Mouse (Mus musculus): ENCODE measurements around the gene Stx11. TPM values are rescaled to one million over a fixed set of nuclear protein-coding genes. Genes with fewer than 3 reads are reported as not detected.
A peak's percentile ranks its signal among the peaks of the same experiment; 100 is the strongest.

The Stx11 gene
- polyA plus RNA-seq, 1 experiment from 2014 or later, result 3.1 TPM

- Histone ChIP-seq H3K4me2 (no peak overlapping the region), H3K9me3 (replicated peaks) (no peaks in the 10 kb centered on the region), H3K4me1 (no peaks in the 10 kb centered on the region), H3K9ac (replicated peaks) (no peak overlapping the region), H3K4me3 (replicated peaks) (no peak overlapping the region), H3K36me3 (no peaks in the 10 kb centered on the region), H3K27ac (replicated peaks) (no peak overlapping the region), H3K27me3 (replicated peaks) (no peaks in the 10 kb centered on the region)
- WGBS, result 82% methylated on average over 2 of the region's 3 CpGs
- ATAC-seq (ENCODE audit: low FRiP score), result no peak
Observed at GRCm38 (mm10) chr10:12983516-12983915, 19.4 kb upstream of the Stx11 start.

DNA sequence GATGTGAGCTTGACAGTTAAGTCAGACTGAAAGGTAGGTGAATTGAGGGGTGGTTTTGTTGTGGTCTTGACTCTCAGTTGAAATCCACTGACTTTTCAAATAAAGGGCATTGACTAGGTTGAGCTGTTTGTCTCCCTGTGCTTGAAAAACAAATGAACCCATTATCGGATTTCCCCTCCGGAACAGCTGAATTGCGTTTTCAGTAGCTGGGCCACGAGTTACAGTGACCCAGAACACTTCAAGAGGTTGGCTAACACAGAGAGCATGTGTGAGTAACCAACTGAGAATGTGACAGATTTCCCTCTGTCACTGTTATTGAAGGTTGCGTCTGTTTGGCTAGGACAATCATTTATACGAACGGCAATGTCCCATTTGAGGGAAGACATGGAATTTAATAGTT lies 17.0 kb upstream of the Stx11 start:
- H3K27me3 ChIP-seq (replicated peaks), result no peaks in the 10 kb centered on the region
- no peak overlapping the region for H3K4me2 ChIP-seq
- H3K4me3 ChIP-seq (replicated peaks), result no peak overlapping the region
- 81% methylated on average over 7 of the region's 7 CpGs for WGBS
- H3K27ac ChIP-seq (replicated peaks), result no peak overlapping the region
- no peaks in the 10 kb centered on the region for H3K9me3 ChIP-seq (replicated peaks)
- ATAC-seq (ENCODE audit: low FRiP score), result no peak
- no peaks in the 10 kb centered on the region for H3K36me3 ChIP-seq
- H3K4me1 ChIP-seq, result no peaks in the 10 kb centered on the region
- H3K9ac ChIP-seq (replicated peaks), result no peak overlapping the region

DNA sequence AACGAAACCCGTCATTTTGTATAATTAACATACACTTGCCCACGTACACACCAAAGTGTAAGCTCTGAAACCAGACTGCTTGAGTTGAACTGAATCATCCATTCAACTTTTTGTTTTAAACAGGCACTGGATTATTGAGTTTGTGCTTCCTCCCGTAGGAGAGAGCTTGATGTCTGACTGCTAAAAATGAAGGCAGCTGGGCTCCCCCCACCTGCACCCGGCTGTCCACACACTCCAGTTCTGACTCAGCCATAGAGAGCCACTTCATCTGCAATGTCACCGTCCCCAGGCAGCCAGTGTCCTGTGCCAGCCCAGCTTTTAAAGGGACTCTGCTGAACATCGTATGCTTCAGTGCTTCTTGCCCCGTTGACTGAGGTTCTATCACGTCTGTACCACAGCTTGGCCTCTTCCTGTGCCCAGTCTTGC lies 13.7 kb upstream of the Stx11 start:
- no peaks in the 10 kb centered on the region for H3K27me3 ChIP-seq (replicated peaks)
- 78% methylated on average over 9 of the region's 9 CpGs for WGBS
- no peak overlapping the region for H3K4me2 ChIP-seq
- H3K4me3 ChIP-seq (replicated peaks), result no peak overlapping the region
- H3K27ac ChIP-seq (replicated peaks), result no peak overlapping the region
- H3K36me3 ChIP-seq, result no peaks in the 10 kb centered on the region
- no peaks in the 10 kb centered on the region for H3K9me3 ChIP-seq (replicated peaks)
- no peak overlapping the region for H3K9ac ChIP-seq (replicated peaks)
- no peaks in the 10 kb centered on the region for H3K4me1 ChIP-seq
- ATAC-seq (ENCODE audit: low FRiP score), result no peak

DNA sequence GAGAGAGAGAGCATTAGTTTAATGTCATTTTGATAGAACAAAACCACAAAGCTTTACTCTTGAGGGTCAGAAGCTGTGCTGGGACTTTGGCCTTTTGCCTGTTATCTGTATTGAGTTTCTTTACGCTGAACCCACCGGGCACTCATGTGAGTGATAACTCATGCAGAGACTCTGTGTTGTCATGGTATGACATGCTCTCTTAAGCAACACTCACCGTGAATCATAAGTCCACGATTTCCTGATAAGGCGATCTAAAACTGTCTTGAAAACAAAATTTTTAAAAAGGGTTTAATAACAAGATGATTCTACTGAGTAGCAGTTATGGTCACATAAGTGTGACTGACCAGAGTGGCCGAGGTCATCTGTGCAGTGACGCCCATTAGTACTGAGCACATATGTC lies 12.5 kb upstream of the Stx11 start:
- Histone ChIP-seq H3K4me2 (no peak overlapping the region), H3K27ac (replicated peaks) (no peak overlapping the region), H3K36me3 (no peaks in the 10 kb centered on the region), H3K27me3 (replicated peaks) (no peaks in the 10 kb centered on the region), H3K9ac (replicated peaks) (no peak overlapping the region), H3K4me1 (no peaks in the 10 kb centered on the region), H3K9me3 (replicated peaks) (no peaks in the 10 kb centered on the region), H3K4me3 (replicated peaks) (no peak overlapping the region)
- WGBS, result 91% methylated on average over 7 of the region's 7 CpGs
- ATAC-seq (ENCODE audit: low FRiP score), result no peak

- no peak overlapping the region for H3K4me2 ChIP-seq
- no peaks in the 10 kb centered on the region for H3K4me1 ChIP-seq
- H3K27ac ChIP-seq (replicated peaks), result no peak overlapping the region
- no peaks in the 10 kb centered on the region for H3K27me3 ChIP-seq (replicated peaks)
- H3K4me3 ChIP-seq (replicated peaks), result no peak overlapping the region
- no peak overlapping the region for H3K9ac ChIP-seq (replicated peaks)
- WGBS, result 93% methylated on average over 7 of the region's 7 CpGs
- no peak for ATAC-seq (ENCODE audit: low FRiP score)
- H3K36me3 ChIP-seq, result no peaks in the 10 kb centered on the region
- H3K9me3 ChIP-seq (replicated peaks), result no peaks in the 10 kb centered on the region
Observed at GRCm38 (mm10) chr10:12975957-12976356, 11.9 kb upstream of the Stx11 start.

DNA sequence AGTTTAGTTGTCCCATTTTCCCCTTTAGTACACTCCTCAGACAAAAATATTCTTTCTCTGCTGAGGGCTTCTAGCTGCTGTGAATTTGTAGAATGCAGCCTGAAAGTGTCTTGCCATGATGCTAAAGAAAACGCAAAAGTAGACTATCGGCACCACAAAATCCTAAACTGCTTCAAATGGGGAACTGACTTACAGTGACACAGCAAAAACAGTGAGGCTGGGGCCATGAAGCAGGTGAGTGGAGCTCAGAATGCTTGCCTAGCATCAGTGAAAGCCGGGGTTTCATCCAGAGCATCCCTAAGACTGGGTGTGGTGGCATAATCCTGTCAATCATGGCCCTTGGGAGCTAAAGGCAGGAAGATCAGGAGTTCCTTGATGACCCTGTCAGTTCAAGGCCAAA lies 11.4 kb upstream of the Stx11 start:
- Histone ChIP-seq H3K9ac (replicated peaks) (no peak overlapping the region), H3K27me3 (replicated peaks) (no peaks in the 10 kb centered on the region), H3K9me3 (replicated peaks) (no peaks in the 10 kb centered on the region), H3K4me1 (no peaks in the 10 kb centered on the region), H3K36me3 (no peaks in the 10 kb centered on the region), H3K27ac (replicated peaks) (no peak overlapping the region), H3K4me3 (replicated peaks) (no peak overlapping the region), H3K4me2 (no peak overlapping the region)
- WGBS, result 95% methylated on average over 3 of the region's 3 CpGs
- ATAC-seq (ENCODE audit: low FRiP score), result no peak

DNA sequence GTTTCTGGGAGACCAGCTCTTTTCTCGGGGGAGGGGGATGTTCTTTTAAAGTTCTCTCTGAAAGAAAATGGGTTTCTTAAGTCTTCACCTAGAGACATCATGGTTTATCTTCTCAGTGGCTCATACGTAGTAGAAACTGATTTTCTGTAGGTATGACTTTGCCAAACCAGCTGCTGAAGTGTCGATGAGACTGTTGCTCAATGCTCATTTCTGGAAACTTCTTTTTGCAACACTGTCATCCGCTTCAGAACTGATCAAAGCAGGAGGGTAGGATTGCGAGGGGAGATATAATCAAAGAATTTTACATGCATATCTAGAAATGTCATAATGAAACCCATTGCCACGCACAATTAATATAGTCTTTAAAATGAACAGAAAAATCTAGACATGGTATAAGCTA lies 10.5 kb upstream of the Stx11 start:
- Histone ChIP-seq H3K36me3 (no peaks in the 10 kb centered on the region), H3K9ac (replicated peaks) (no peak overlapping the region), H3K9me3 (replicated peaks) (no peaks in the 10 kb centered on the region), H3K27ac (replicated peaks) (no peak overlapping the region), H3K27me3 (replicated peaks) (no peaks in the 10 kb centered on the region), H3K4me2 (no peak overlapping the region), H3K4me3 (replicated peaks) (no peak overlapping the region), H3K4me1 (no peaks in the 10 kb centered on the region)
- no peak for ATAC-seq (ENCODE audit: low FRiP score)
- WGBS, result 97% methylated on average over 6 of the region's 6 CpGs

DNA sequence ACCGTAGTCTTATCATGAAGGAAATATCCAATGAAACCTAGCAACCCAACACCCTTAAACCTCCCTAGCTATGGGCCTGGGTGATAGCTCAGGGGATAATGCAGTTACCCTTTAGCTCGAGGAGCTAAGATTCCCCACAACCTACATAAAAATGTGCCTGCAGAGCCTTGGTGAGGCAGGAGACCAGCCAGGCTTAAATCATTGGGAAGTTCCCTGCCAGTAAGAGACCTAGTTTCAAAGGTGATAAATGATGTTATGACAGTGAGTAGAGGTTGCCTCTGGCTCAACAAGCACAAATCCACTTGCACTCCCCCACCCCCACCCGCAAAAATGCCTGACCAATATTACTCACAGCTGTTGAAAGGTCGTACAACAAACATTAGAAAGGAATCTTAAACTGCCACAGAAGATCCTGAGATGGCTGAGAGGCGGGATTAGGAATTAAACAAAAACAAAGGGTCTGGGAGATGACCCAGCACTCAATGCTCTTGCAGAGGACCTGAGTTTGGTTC lies 1.6 kb upstream of the Stx11 start:
- H3K4me1 ChIP-seq, result peaks cover 5% of the 10 kb centered on the region
- H3K36me3 ChIP-seq, result no peaks in the 10 kb centered on the region
- no peak overlapping the region for H3K9ac ChIP-seq (replicated peaks)
- no peak overlapping the region for H3K4me3 ChIP-seq (replicated peaks)
- no peak overlapping the region for H3K4me2 ChIP-seq
- WGBS, result 83% methylated on average over 5 of the region's 5 CpGs
- no peak for ATAC-seq (ENCODE audit: low FRiP score)
- no peak overlapping the region for H3K27ac ChIP-seq (replicated peaks)
- peaks cover 7% of the 10 kb centered on the region; the same call in 1 of the 2 replicates for H3K27me3 ChIP-seq (replicated peaks)
- no peaks in the 10 kb centered on the region for H3K9me3 ChIP-seq (replicated peaks)

- Histone ChIP-seq H3K4me3 (replicated peaks) (peak overlapping the region; percentile 77), H3K4me1 (peaks cover 5% of the 10 kb centered on the region), H3K27me3 (replicated peaks) (peaks cover 7% of the 10 kb centered on the region; the same call in 1 of the 2 replicates), H3K27ac (replicated peaks) (no peak overlapping the region), H3K36me3 (no peaks in the 10 kb centered on the region), H3K4me2 (peak overlapping the region; percentile 99), H3K9me3 (replicated peaks) (no peaks in the 10 kb centered on the region), H3K9ac (replicated peaks) (peak overlapping the region; percentile 62)
- ATAC-seq (ENCODE audit: low FRiP score), result peak; percentile 33; the same call in 1 of the 2 replicates
- WGBS, result 6% methylated on average over 29 of the region's 29 CpGs
Observed at GRCm38 (mm10) chr10:12963362-12964147, 543 bp downstream of the Stx11 start.

GRCm38 (mm10) chr10:12962238-12962637 lies 1.9 kb downstream of the Stx11 start:
- no peak for ATAC-seq (ENCODE audit: low FRiP score)

DNA sequence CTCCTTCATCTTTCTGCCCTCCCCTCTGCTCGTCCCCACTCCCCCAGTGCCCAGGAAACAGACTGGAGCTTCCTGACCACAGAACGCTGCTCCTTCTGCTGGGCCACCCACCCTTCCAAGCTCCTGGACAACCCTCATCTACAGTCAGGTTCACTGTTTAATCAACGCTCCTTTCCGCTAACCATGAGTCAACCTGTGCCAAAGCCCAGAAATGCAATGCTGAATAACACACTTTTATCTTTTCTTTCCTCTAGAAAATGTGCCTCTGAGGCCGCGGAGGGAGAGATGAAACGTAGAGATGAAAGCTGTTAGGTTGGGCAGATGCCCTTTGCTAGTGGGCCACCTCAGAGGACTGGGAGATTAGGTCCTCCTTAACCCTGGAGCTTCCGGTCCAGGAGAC lies 2.6 kb downstream of the Stx11 start:
- Histone ChIP-seq H3K4me1 (peaks cover 5% of the 10 kb centered on the region), H3K36me3 (no peaks in the 10 kb centered on the region), H3K9ac (replicated peaks) (no peak overlapping the region), H3K27me3 (replicated peaks) (peaks cover 7% of the 10 kb centered on the region; the same call in 1 of the 2 replicates), H3K4me3 (replicated peaks) (no peak overlapping the region), H3K27ac (replicated peaks) (no peak overlapping the region), H3K4me2 (no peak overlapping the region), H3K9me3 (replicated peaks) (no peaks in the 10 kb centered on the region)
- 91% methylated on average over 8 of the region's 8 CpGs for WGBS
- ATAC-seq (ENCODE audit: low FRiP score), result no peak

More at GRCm38 (mm10) chr10:12962238-12962637, 1.9 kb downstream of the Stx11 start:
- Histone ChIP-seq H3K9ac (replicated peaks) (no peak overlapping the region), H3K4me3 (replicated peaks) (no peak overlapping the region), H3K4me1 (peaks cover 5% of the 10 kb centered on the region), H3K27me3 (replicated peaks) (peaks cover 7% of the 10 kb centered on the region; the same call in 1 of the 2 replicates), H3K27ac (replicated peaks) (no peak overlapping the region), H3K9me3 (replicated peaks) (no peaks in the 10 kb centered on the region), H3K36me3 (no peaks in the 10 kb centered on the region), H3K4me2 (no peak overlapping the region)

DNA sequence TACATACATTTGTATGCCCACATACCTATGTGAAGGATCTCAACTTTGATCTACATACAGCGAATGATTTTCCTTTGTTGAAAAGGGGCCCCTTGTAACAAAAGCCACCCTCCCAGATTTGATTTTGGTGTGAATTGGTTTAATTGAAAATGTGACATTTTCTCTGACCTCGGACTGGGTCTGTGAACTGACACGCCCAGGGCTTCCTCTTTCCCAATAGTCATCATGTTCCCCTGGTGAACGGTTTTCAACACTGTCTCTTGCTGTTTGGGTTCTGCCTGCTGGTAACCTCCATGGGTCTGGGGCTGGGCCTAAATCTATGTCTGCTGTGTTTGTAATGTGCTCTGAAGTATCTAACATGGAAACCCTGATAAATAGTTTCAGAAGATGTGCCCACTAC lies 6.8 kb downstream of the Stx11 start:
- Histone ChIP-seq H3K27ac (replicated peaks) (no peak overlapping the region), H3K4me2 (no peak overlapping the region), H3K9ac (replicated peaks) (no peak overlapping the region), H3K4me3 (replicated peaks) (no peak overlapping the region), H3K4me1 (no peaks in the 10 kb centered on the region), H3K27me3 (replicated peaks) (0 out of 2 replicates have a peak, but pooled peaks cover 3% of the 10 kb centered on the region), H3K36me3 (no peaks in the 10 kb centered on the region), H3K9me3 (replicated peaks) (no peaks in the 10 kb centered on the region)
- 80% methylated on average over 4 of the region's 4 CpGs for WGBS
- ATAC-seq (ENCODE audit: low FRiP score), result no peak

Measured in neural tube, embryonic 15.5 days (tissue).